Mouse (Mus musculus) midbrain, embryonic 14.5 days (tissue): ENCODE results near the gene Rundc1. TPM values are rescaled to one million over a fixed set of nuclear protein-coding genes. Genes with fewer than 3 reads are reported as not detected.

ENCODE experiments used
- microRNA-seq: library from miRNA; unstranded; fragments of <30 nt; microRNA quantifications from one replicate; pipeline ENCODE4, GENCODE M21; 2016
- polyA plus RNA-seq: library from polyadenylated mRNA; unstranded; fragments of >200 nt; fragmentation: Nextera tagmentation; extraction: Ambion mirVana; gene quantifications from 2 replicates; pipeline ENCODE4 v1.2.1, GENCODE M21; 2014

Gene Rundc1
- polyA plus RNA-seq, 1 experiment from 2014 or later: 23.1 TPM

Small RNA genes within 50 kb of the gene (microRNA-seq; reads per million reads assigned to microRNA genes)
- not detected for gene Mir6929

Other genes with a start within 250 kb of the Rundc1 start
- gene Ccr10, start 249.6 kb upstream of the Rundc1 start, polyA plus RNA-seq: 0.16 TPM in 1 of 2 replicates, not detected in the other
- 25.1 and 25.6 TPM in 2 replicates for gene Ezh1, start 198.6 kb upstream of the Rundc1 start, polyA plus RNA-seq
- gene Ramp2, start 179.1 kb upstream of the Rundc1 start, polyA plus RNA-seq: 59.7 and 84.0 TPM in 2 replicates
- gene Vps25, start 171.4 kb upstream of the Rundc1 start, polyA plus RNA-seq: 111 and 134 TPM in 2 replicates
- gene Wnk4, start 164.5 kb upstream of the Rundc1 start, polyA plus RNA-seq: 4.3 and 5.3 TPM in 2 replicates
- gene Cntd1, start 146.1 kb upstream of the Rundc1 start, polyA plus RNA-seq: 0.38 and 0.55 TPM in 2 replicates
- 221 and 243 TPM in 2 replicates for gene Coa3, start 146.0 kb upstream of the Rundc1 start, polyA plus RNA-seq
- 148 and 193 TPM in 2 replicates for gene Becn1, start 122.8 kb upstream of the Rundc1 start, polyA plus RNA-seq
- 101 and 103 TPM in 2 replicates for gene Psme3, start 108.9 kb upstream of the Rundc1 start, polyA plus RNA-seq
- 1.3 and 1.7 TPM in 2 replicates for gene Aoc2, start 100.0 kb upstream of the Rundc1 start, polyA plus RNA-seq
- 0.04 TPM in 1 of 2 replicates, not detected in the other for gene Aoc3, start 94.5 kb upstream of the Rundc1 start, polyA plus RNA-seq
- gene G6pc, start 57.5 kb upstream of the Rundc1 start, polyA plus RNA-seq: not detected in 2 replicates
- gene Aarsd1, start 7.5 kb upstream of the Rundc1 start, polyA plus RNA-seq: 90.7 and 101 TPM in 2 replicates
- 7.5 and 7.6 TPM in 2 replicates for gene Gm27029, start 289 bp upstream of the Rundc1 start, polyA plus RNA-seq
- gene Ptges3l, start 248 bp downstream of the Rundc1 start, polyA plus RNA-seq: 1.1 TPM in 2 replicates
- 301 and 329 TPM in 2 replicates for gene Rpl27, start 17.2 kb downstream of the Rundc1 start, polyA plus RNA-seq
- gene Ifi35, start 23.3 kb downstream of the Rundc1 start, polyA plus RNA-seq: 1.5 and 5.9 TPM in 2 replicates
- 58.6 and 72.6 TPM in 2 replicates for gene Rnd2, start 39.9 kb downstream of the Rundc1 start, polyA plus RNA-seq
- gene Vat1, start 41.1 kb downstream of the Rundc1 start, polyA plus RNA-seq: 99.9 and 129 TPM in 2 replicates
- 1.6 and 4.1 TPM in 2 replicates for gene Brca1, start 126.9 kb downstream of the Rundc1 start, polyA plus RNA-seq
- gene Nbr1, start 127.1 kb downstream of the Rundc1 start, polyA plus RNA-seq: 69.2 and 101 TPM in 2 replicates
- 1.2 and 3.5 TPM in 2 replicates for gene Tmem106a, start 157.2 kb downstream of the Rundc1 start, polyA plus RNA-seq
- gene Gm11634, start 174.2 kb downstream of the Rundc1 start, polyA plus RNA-seq: not detected in 2 replicates
- gene Rdm1, start 202.1 kb downstream of the Rundc1 start, polyA plus RNA-seq: 13.2 and 14.0 TPM in 2 replicates
- 3.9 and 4.5 TPM in 2 replicates for gene Arl4d, start 240.5 kb downstream of the Rundc1 start, polyA plus RNA-seq